Mouse (Mus musculus) left cerebral cortex, adult 9 months (tissue): Measurements from ENCODE around the gene Klhl40.

ENCODE experiments used
- DNase-seq, 2 experiments: peaks; one replicate each; pipeline ENCODE4 v3.0.0; 2022; ENCODE audit warnings: low spot score in 2 of 2

Klhl40 gene

DNA sequence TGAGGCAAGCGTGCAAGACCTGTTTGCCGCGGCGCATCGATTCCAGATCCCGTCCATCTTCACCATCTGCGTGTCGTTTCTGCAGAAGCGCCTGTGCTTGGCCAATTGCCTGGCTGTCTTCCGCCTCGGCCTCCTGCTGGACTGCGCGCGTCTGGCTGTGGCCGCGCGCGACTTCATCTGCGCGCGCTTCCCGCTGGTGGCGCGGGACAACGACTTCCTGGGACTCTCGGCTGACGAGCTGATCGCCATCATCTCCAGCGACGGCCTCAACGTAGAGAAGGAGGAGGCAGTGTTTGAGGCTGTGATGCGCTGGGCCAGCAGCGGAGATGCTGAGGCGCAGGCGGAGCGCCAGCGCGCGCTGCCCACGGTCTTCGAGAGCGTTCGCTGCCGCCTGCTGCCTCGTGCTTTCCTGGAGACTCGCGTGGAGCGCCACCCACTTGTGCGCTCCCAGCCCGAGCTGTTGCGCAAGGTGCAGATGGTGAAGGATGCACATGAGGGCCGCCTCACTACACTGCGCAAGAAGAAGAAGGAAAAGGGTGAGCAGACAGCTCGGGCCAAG is 738 bp downstream of the Klhl40 start:
- DNase-seq: peak; percentile 78 to 88

DNA sequence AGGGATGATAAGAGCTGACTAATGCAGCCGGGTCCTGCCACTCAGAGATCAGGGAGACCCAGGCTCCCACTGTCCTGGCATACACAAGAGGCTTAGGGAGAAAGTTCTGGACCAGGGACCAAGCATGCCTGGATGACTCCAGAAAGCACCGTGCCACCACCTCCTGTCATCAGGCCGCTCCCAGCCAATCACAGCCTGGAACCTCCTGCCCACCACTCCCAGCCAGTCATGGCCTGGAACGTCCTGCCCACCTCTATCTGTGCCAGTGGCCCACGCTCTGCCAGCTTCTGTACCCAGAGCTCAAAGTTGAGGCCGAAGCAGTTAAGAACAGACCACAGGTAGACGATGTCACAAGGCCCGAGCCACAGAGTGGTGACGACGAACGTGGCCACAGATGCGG is 7.4 kb downstream of the Klhl40 start:
- no peak for DNase-seq

DNA sequence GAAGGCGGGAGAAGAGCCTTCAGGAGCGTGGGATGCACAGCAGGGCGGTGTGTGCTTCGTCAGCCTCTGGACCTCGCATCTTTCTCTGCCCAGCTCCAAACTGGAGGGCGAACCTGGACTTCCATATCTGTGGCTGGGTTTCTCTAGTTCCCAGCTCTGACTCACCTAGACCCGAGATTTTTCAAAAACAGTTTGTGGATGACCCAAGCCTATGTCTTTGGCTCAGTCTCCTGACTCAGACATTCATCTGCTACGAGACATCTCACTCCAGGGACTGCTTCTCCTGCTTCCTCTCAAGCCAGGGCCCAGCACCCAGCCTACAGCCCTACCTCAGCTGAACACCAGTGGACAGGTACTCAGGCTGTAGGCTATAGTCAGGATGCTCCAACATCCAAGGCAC is 7.9 kb downstream of the Klhl40 start:
- DNase-seq: no peak

DNA sequence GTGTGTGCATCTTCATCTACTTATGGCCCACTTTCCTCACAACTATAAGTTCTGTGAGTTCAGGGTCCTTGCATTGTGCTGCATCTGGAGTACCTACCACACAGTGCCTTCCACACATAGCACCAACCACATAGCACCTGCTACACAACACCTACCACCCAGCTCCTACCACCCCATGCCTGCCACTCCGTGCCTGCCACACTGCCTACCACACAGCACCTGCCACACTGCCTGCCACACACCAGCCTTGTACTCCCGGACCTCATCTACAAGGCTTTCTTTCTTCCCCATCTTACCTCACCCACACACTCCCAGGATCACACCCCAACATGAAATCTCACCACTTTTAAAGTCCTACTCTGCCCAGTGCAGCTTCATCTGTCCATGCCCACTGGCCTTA is 9.0 kb downstream of the Klhl40 start:
- DNase-seq: no peak

DNA sequence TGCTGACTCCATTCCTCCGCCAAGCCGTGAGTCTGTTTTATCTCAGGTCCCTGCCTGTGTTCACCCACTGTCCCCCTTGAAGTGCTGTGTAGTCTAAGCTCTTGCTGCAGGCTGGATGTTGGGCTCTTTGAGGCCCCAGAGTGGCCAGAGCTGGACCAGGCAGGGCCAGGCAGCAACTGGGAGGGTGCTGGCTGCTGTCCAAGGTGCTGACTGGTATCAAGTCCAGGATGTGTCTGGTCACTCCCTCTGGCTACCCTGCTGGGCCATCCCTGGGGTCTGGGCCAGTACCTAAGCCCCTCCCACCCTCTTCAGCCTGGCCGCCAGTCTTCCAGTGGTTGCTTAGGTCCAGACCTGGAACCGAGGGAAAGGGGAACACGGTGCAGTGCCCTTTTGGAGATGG is 13.8 kb downstream of the Klhl40 start:
- DNase-seq: peak in 1 of 2 experiments; percentile 59

DNA sequence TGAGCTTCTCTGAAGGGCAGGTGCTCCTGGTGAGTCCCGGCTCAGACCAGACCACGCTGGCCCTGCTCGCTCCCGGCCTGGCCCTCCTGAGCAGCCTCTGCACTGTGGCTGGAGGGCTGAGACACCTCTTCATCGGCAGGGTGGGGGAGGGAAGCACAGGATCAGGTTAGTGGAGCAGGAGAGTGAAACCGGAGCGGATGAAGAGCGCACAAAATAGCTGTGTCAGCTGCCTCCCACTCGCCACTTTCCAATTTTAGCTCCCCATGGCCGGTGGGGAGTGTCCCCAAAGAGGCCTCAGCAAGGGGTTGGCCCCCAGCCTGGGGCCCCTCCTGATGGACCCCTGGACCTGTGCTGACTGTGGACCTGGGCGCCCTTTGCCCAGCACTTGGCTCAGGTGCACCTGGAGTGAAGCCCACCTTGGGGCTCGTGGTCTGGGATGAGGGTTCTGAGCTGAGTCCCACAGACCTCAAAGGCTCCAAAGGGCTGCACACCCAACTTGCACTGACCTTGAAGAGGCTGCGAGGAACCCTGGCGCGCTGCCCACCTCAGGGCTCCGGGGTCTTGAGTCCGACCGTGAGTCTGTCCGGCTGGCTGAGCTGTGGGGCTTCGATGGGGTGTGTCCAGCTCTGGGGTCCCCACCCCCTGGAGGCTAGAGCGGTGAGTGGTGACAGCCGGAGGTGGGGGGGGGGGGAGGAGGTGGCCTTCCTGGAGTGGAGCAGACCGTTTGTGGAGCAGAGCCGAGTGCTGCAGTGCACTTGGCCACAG is 14.5 kb downstream of the Klhl40 start, which contains the start of gene Hhatl:
TSS of gene Hhatl (minus strand) at position 751 of the 765 bp plus-strand sequence.
- DNase-seq: peak in 1 of 2 experiments; percentile 30

DNA sequence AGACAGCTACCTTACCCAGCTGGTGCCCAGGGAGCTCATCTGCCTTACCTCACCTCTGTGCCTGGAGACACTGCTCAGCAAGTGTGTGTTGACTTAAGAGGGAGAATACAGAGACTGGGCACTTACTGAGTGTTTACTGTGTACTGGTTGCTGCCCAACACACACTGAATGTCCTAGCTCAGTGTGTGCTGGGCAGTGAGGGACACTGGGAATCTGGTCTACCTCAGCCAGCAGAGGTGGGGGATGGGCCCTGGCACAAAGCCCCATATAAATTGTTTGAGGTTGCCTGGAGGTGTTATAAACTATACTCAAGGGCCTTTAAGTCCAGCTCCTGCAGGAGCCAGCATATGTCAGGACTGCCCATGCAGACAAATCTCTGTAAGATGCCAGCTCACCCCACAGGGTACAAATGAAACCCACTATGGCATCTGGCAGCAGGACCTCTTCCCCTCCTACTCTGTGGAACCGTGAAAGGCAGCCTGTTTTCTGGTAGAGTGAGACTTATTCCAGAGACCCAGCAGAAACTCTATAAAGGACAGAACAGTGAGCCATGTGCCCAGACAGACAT is 17.6 kb downstream of the Klhl40 start:
- DNase-seq: no peak

DNA sequence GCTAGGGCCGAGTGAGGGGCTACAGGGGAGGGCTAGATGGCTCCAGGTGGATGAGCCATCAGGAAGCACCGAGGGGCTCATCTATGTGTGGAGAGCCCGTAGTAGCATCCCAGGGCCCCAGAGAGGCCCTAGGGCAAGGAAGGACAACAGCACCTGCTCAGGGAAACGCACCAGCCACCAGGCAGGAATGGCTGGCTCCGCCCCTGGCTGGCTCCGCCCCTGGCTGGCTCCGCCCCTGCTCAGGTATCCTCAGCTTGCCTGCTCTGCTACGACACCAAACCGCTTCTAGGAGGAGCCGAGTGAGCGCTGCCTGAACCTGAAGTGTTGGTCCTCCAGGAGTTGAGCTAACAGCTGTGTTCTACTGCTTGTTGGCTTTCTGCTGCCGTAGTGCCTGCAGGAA is 20.3 kb downstream of the Klhl40 start:
- DNase-seq: no peak

DNA sequence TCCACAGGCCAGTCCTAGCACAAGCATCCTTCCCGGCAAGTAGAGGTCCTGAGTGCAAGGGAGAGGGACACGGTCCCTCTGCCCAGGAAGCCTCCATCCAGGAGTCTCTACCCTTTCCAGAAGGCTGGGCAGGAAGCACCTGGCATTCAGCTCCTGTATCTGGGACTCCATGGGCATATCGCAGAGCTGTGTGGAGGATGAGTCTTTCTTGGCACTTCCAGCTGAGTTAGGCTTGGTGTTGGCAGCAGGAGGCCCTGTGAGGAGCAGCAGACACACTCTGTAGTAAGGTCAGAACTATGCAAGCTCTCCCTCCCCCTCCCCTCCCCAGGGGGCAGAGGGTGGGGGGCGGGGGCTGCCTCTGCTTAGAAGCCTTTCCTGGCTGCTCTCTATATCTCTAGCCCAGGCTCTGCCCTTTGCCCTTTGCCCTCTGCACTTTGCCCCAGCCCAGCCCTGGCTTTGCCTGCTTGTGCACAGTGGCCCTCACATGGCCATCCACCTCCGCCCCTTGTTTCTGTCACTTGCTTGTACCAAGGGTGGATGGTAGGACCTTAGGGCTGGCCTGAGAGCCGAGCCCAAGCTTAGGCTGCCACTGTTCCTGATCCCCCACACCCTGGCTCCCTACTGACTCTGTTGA is 21.6 kb downstream of the Klhl40 start:
- DNase-seq: no peak

DNA sequence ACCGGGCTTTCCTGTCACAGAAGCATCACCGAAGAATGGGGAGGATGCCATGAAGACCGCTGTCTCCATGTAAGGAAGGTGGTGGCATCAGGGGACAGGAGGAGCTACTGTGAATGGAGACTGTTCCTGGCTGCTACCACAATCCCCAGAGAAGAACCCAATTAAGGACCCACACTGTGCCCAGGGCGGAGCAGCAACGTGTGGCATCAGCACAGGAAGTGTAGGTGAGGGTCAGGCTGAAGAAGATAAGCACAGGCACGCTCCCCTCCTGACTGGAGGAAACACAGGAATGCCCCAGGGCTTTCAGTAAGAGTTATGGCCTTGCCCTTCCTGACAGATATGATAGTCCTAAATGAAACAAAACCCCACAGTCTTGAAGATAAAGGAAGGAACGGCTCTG is 25.3 kb downstream of the Klhl40 start:
- DNase-seq: no peak

DNA sequence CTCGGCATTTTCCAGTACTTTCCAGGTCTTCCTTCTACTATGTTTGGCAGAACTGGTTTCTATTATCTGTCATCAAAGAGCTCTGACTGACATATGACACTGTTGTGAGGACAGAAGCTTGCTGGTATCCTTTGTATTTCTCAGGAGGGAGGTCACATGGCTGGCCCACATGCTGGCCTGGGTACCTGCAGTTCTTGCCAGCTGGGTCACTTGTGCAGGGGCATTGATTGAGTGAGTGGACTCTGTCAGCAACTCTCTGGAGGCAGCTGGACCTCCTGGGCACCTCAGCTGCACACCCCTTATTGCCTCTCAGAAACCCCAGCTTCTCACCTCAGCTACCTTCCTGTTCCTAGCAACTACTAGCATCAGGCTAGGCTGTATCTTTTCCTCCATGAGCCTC is 30.1 kb downstream of the Klhl40 start:
- DNase-seq: no peak

DNA sequence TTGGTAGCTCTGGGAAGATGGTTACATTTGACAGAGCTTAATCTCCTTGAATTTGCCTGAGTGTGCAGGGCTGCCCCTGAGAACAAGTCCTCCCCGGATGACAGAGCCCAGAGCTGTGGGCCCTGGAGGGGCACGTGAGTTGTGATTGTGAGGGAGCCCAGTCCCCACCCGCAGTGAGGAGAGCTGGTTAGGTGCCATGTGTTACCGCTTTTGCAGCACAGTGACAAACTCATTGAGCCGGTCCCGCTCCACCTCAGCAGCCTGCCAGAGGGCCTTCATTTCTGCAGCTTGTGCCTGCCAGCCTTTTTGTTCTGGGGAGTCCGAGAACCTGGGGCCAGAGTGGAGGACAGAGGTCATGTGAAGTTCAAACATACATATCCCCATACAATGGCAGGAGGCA is 30.5 kb downstream of the Klhl40 start:
- DNase-seq: peak in 1 of 2 experiments; percentile 29

DNA sequence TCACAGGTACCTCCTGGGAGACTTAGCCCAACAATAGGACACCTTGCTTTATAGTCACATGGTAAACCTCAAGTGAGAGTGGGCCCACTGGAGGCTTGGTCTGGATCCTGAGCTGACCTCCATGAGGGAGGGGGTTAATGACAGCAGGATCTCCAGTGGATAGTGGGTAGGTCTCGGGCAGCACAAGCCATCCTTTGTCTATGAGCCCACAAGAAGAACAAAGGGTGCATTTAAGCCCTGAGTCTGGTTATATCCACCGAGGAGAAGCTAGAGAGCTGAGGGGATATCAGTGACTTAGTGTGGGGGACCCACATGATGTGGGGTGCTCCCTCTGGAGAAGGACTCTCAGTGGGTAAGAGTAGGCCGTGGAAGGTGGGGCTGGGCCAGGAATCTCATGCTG is 31.1 kb downstream of the Klhl40 start:
- DNase-seq: peak in 1 of 2 experiments; percentile 28

DNA sequence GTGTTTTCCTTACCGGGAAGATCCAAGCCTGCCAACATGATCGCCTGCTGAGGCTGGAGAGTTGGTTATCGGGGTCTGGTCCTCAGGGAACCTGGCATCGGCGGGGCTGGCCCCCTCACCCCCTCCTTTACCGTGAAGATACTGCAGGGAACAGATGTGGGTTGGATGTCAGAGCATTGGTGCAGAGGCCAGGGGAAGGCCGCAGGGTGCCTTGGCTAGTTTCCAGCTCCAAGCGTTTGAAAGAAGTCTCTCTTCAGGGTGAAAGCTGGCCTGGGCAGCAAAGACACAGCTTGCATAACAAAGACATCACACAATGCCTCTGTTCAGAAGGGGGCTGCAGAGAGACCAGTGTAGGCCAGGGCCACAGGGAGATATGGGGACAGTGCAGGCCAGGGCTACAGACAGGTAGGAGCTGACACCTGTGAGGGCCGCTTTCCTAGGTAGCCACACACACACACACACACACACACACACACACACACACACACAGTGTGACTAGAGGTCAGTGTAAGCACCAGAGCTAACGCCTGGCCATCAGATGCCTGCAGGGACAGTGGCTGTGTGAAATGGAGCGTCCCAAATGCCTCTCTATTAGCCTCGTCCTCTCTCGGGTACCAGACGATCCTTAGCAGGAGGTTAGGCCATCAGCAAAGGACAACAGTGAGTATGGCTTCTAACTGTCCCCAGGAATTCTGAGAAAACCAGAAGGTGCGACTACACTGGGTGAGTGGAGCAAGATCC is 32.8 kb downstream of the Klhl40 start:
- DNase-seq: peak; percentile 58 to 80

DNA sequence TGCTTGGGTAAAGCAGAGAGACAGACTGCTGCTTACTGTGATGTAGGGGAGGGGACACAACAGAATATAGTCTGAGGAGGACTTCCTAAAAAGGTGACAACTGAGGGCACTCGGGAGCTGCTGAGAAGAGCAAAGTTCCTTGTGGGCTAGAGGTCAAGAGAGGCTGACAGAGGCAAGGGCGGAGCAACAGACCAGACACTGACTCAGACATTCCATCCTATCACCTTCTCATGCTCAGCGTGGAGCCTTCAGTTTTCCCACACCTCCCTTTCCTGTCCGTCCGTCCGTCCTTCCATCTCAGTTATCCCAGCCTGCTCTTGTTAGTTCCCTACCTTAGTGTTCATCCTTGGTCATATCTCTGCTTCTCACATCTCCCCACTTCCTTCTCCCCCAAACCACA is 37.8 kb downstream of the Klhl40 start:
- DNase-seq: no peak

DNA sequence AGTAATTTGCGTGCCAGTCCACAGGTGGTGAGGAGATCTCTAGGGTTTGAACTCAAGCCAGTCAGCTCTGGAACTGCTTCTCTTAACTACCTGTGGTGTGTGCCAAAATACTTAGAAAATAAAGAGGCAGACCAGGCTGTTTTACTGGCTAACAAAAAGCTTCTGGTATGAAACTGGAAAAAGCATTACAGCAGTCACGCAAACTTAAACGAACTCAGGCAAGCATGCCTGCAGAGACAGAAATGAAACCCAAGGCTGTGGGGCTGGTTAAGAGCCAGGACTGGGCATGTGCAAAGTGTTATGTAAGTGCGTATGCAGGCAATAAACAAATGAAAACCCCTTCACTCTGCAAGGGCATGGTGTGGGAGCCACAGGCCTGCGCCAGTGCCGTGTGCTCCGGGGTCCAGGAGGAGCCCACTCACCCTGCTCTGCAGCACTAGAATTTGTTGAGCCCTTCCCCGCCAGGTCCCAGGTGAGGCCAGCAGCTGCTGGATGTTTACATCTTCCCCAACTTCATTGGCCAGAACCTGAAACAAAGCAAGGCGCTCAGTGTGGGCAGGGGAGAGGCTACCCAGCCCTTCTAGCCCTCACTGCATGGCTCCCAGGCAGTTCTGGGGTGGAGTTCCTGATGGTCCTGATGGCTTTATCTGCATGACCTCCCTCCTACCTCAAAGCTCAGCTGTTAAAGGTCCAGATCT is 41.8 kb downstream of the Klhl40 start:
- peak in 1 of 2 experiments; percentile 50 for DNase-seq

DNA sequence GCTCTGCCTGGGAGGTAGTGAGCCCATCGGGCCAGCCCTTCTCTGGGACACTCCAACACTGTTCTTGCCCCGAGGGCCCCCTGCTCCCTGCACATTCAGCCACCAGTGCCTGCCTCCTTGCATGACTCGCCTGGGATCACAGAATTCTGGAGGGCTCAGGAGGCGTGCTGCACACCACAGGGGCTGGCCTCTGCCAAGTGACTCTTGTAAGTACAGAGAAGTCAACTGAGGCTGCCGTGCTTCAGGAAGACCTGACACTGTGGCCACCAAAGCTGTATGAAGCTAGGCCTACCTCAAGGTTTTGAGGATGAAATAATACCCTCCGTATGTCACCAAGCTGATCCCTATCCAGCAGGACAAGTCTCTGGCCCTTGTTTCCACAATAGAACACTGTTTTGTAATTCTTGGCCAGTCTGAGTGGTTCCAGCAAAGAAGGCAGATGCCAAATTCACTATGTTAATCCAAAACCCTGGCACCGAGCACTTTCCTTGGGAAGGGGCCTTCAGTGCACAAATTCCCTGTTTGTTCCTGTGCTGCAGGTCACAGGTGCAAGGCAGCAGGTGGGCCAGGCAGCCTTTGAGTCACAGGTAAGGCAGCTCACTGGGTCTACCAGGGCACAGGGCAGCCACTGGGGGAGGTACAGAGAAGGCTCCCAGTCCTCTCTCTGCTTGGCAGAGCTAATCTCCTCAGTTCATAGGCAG is 42.5 kb downstream of the Klhl40 start:
- DNase-seq: no peak

DNA sequence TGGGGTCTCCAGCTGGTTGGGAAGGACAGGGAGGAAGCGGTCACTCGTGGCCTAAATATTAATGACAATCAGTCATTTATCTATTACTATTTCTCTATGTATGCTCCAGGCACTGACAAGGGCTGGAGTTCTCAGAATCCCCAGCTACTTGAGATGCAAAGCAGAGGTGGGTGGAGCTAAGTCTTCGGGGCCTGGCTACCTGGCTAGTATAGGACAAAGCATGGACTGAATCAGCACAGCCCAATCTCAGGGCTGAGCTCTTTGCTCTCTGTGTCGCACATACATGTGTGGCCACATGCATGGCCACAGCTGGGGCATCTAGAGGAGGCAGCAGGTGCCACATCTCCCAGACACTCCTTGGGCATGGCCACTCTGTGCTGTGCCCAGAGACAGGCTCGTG is 43.4 kb downstream of the Klhl40 start:
- DNase-seq: no peak

DNA sequence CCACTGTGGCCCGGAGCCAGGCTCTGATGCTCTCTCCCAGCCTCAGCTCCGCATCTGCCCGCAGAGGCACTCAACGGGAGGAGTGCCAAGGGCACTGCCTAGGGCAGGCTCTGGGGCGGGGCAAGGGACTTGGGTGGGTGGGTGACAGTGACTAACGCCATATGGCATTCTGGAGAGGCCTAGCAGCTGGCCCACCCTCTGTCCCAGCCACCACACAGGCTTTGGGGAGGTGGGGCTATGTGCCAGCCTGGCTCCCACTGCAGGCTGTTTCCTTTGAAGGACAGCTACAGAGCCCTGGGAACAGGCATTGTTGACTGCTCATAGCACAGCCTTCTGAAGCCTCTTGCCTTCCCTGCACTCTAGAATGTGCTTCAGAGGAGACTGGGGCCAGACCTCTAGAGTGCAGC is 45.2 kb downstream of the Klhl40 start:
- DNase-seq: peak in 1 of 2 experiments; percentile 54

DNA sequence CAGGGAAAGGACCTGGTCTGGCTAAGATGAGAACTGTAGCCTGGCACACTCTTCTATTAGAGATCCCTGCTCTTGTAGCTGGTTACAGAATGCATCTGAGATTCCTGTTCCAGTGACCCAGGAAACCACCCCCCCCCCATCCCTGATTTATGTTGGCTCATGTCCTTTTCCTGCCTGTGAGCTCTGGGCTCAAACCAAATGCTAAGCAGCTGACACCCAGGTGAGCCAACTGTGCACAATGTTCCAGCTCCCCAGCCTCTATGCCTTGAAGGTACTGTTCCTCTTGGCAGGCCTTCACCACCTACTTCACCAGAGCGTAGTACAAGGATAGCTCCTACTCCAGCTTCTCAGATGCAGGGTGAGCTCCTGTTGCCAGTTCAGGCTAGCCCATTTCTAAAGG is 45.6 kb downstream of the Klhl40 start:
- DNase-seq: no peak

DNA sequence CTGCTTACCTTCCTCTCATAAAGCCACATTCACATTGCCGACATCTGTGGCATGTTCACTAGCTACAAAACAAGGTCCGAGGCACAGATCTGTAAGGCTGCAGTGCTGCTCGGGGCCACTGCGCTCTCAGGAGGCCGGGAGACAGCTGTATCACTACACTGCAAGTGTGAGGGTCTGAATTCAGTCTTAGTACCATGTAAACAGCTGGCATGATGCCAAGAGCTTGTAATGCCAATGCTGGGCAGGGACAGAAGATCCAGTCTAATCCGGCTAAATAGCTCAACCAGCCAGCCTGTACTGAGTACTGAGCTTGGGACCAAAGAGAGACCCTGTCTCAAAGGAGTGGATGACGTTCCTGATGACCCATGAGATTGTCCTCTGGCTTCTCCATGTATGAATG is 46.6 kb downstream of the Klhl40 start:
- no peak for DNase-seq
